Mouse (Mus musculus) liver, adult 2 months (tissue): ENCODE data around the gene Shkbp1.

Experiments used
- CTCF ChIP-seq: fragments of 200-500 bp; IDR thresholded peaks from 2 replicates; pipeline ENCODE4 v1.5.1; 2011; ENCODE audit warnings: low read depth, low read length, control low read depth
- POLR2A ChIP-seq: fragments of 200-500 bp; IDR thresholded peaks from 2 replicates; pipeline ENCODE4 v1.6.1; 2011; ENCODE audit warnings: low read length, control low read depth; ENCODE audit not compliant: insufficient read depth; ENCODE audit errors: extremely low read depth

DNA sequence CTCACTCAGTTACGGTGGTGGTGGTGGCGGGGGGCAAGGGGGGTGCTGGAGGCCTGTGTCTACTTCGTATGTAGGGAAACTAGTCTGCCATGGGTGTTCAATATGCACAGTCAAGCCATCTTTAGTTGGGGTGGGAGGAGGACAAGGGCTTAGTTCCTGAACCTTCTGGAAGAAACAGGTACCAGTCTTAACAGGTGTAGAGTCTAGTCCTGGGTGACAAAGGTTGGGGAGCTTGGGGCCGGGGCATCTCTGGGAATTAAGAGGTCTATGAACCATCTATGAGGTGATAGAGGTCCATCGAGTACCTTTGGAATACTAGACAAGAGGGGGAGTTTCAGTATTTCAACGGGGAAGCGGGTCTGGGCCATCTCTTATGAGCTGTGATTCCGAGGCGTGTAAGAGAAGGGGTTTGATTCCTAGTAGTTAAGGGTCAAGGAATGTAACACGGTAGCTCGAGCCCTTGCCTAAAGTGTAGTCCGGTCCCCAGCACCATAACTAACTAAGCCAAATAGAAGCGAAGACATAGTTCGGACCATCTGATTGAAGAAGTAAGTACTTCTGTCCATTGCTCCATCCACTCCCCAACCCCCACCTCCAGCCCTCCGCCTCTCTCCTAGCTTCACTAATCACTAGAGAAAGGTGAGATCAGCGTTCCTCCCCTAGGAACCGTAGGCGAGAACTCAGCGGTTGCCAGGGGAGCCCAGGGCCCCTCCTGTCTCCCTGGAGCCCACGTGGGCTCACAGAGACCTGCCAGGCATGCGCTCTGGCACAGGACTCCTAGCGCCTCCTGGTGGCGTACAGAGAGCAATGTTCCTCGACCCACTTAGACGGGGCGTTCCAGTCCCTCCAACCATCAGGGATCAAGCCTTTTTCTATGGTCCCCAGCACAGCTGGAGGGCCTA, 41.5 kb upstream of the Shkbp1 start:
- TF ChIP-seq POLR2A (no peak), CTCF (peak; percentile 77)
